Mouse (Mus musculus): ENCODE measurements at regions not wholly inside any gene's neighbourhood (a gene's known extent, or its start where the extent isn't known, plus 50 kb on each side); places are given as distances from the start of the nearest gene placed in this dataset.

DNA sequence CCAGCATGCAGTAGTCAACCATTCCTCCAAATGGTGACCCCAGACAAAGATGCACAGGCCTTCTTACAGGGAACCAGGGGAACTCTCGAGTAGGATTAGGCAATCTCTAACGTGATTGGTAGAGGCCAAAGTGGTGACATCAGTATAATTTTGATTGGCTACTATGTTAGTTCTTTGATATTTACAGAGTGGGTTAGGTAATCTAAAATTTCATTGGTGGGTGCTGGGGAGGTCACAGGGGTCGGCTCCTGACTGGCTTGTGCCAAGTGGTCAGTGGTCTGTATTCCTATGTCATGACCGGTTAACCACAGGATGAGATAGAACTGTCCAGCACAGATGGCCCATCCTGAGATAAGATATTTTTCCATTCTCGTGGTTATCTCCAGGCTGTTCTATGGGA, 74.6 kb upstream of the Foxn3 start:
- no peak for TF ChIP-seq POLR2A (IDR thresholded peaks at IDR 0.05; ENCODE audit: insufficient read depth, low read depth, low read length)
- TF ChIP-seq CTCF (IDR thresholded peaks at IDR 0.05), result no peak
- no peak for TF ChIP-seq EP300 (IDR thresholded peaks at IDR 0.05; ENCODE audit: insufficient read depth, low read depth, low read length)

Data from heart, adult 2 months (tissue).